ENCODE assay signal across 9 mouse cellular contexts in the genomic region with DNA sequence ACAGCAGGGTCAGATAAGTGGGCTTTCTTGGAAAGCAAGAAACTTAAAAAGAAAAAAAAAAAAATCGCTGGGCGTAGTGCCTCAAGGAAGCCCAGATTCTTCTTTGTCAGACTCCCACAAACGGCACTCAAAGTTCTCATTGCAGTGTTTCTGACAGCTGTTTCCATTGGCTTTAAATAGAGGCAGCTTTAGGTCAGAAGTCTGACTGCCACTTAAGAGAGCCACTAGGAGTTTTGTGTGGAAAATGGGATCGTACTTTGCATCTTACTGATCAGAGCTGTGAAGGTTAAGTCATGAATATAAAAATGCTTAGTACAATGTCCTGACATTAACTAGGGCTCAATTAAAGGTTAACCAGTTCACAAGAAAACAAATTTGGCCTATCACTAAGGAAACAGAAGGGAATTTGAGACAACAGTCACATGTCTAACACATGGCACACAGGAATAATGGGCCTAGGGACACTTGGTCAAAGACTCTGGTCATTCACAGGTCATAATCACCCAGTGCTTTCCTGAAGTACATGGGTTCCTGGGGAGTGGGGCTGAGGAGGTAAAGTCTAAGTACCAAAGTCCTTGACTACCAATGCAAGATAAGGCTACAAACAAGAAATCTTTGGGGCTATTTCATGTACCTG. TPM values are rescaled to one million over a fixed set of nuclear protein-coding genes. Genes with fewer than 3 reads are reported as not detected.
A peak's percentile ranks its signal among the peaks of the same experiment; 100 is the strongest.
DNase-seq lines count a peak whose midpoint lies in the region; ATAC-seq and TF ChIP-seq lines count a peak whose summit lies in the region.
"Had no signal": no experiment of that assay in that cellular context is flagged by ENCODE, and none has a peak within 500 bp of the region (broad histone marks: within the 10 kb centered on the region; RNA-seq: fewer than 3 reads in every experiment).

No protein-coding gene starts in this region.

- no peak overlapping the region for H3K4me3 ChIP-seq in liver, adult 2 months (ENCODE audit: insufficient read depth, low read depth, low read length)
- H3K4me3 ChIP-seq in liver, embryonic 12.5 days = no peak overlapping the region
- H3K4me3 ChIP-seq in heart, embryonic 13.5 days = no peak overlapping the region
- H3K4me3 ChIP-seq in stomach, embryonic 15.5 days (replicated peaks) = no peak overlapping the region

- no peaks in the 10 kb centered on the region for H3K9me3 ChIP-seq in liver, embryonic 12.5 days (replicated peaks)
- H3K9me3 ChIP-seq in heart, embryonic 13.5 days = no peaks in the 10 kb centered on the region
- H3K9me3 ChIP-seq in stomach, embryonic 15.5 days = no peaks in the 10 kb centered on the region

- ATAC-seq in liver, embryonic 12.5 days = no peak
- ATAC-seq in heart, embryonic 13.5 days (ENCODE audit: extremely low read depth, insufficient number of reproducible peaks, low FRiP score, low TSS enrichment) = no peak
- no peak for ATAC-seq in stomach, embryonic 15.5 days (ENCODE audit: insufficient read depth, low FRiP score, low read depth)
- no peak for ATAC-seq in megakaryocyte-erythroid progenitor cell, adult 5-6 weeks (replicated peaks; ENCODE audit: low FRiP score, low TSS enrichment, poor library complexity, severe bottlenecking)
- no peak for ATAC-seq in CD4-positive, CD25-positive, alpha-beta regulatory T cell, adult 4 months

- no peak for TF ChIP-seq CTCF in liver, adult 2 months (IDR thresholded peaks at IDR 0.05; ENCODE audit: low read depth, low read length)

- H3K4me1 ChIP-seq in liver, adult 2 months (ENCODE audit: control insufficient read depth, insufficient read depth, low read length) = peaks cover 60% of the 10 kb centered on the region
- peaks cover 75% of the 10 kb centered on the region for H3K4me1 ChIP-seq in liver, embryonic 12.5 days
- peaks cover 93% of the 10 kb centered on the region for H3K4me1 ChIP-seq in heart, embryonic 13.5 days
- peaks cover 59% of the 10 kb centered on the region for H3K4me1 ChIP-seq in stomach, embryonic 15.5 days

- TF ChIP-seq POLR2A in liver, adult 2 months (IDR thresholded peaks at IDR 0.05; ENCODE audit: extremely low read depth, insufficient read depth, low read length) = no peak

- H3K27ac ChIP-seq in liver, adult 2 months (replicated peaks; ENCODE audit: insufficient read depth, low read depth, low read length) = peak overlapping the region; percentile 68
- no peak overlapping the region for H3K27ac ChIP-seq in liver, embryonic 12.5 days
- peak overlapping the region; percentile 63 for H3K27ac ChIP-seq in heart, embryonic 13.5 days (replicated peaks)
- H3K27ac ChIP-seq in stomach, embryonic 15.5 days = peak overlapping the region; percentile 66

- H3K79me2 ChIP-seq in liver, adult 2 months (ENCODE audit: control insufficient read depth, insufficient read depth, low read length) = peaks cover 11% of the 10 kb centered on the region; the same call in 1 of the 2 replicates

- H3K27me3 ChIP-seq in liver, adult 2 months (ENCODE audit: control insufficient read depth, insufficient read depth, low read length) = no peaks in the 10 kb centered on the region
- no peaks in the 10 kb centered on the region for H3K27me3 ChIP-seq in liver, embryonic 12.5 days (replicated peaks)
- no peaks in the 10 kb centered on the region for H3K27me3 ChIP-seq in heart, embryonic 13.5 days (replicated peaks)
- no peaks in the 10 kb centered on the region for H3K27me3 ChIP-seq in stomach, embryonic 15.5 days (replicated peaks)

- no peak overlapping the region for H3K9ac ChIP-seq in liver, adult 2 months (ENCODE audit: low read depth, low read length)
- no peak overlapping the region for H3K9ac ChIP-seq in liver, embryonic 12.5 days
- peak overlapping the region; percentile 57 for H3K9ac ChIP-seq in heart, embryonic 13.5 days
- H3K9ac ChIP-seq in stomach, embryonic 15.5 days = no peak overlapping the region

- 0 out of 2 replicates have a peak, but pooled peaks cover 1% of the 10 kb centered on the region for H3K36me3 ChIP-seq in liver, adult 2 months (ENCODE audit: control insufficient read depth, insufficient read depth, low read length)
- peaks cover 40% of the 10 kb centered on the region for H3K36me3 ChIP-seq in liver, embryonic 12.5 days
- peaks cover 26% of the 10 kb centered on the region for H3K36me3 ChIP-seq in heart, embryonic 13.5 days
- H3K36me3 ChIP-seq in stomach, embryonic 15.5 days = no peaks in the 10 kb centered on the region

- peak; percentile 96 for DNase-seq in liver, adult 2 months (ENCODE audit: extremely low read depth, low read depth, low spot score)
- peak; percentile 24 for DNase-seq in kidney, postnatal 10 days
- no peak for DNase-seq in B cell, adult 2 months
- DNase-seq: cerebellum, adult 8-10 months had no signal

- no peak overlapping the region for H3K4me2 ChIP-seq in liver, embryonic 12.5 days
- H3K4me2 ChIP-seq in heart, embryonic 13.5 days = 0 out of 2 replicates have a peak overlapping the region, but pooled peaks have one; percentile 3
- H3K4me2 ChIP-seq in stomach, embryonic 15.5 days = no peak overlapping the region

- WGBS in liver, adult 2 months = 39% methylated on average over 4 of the region's 4 CpGs
- WGBS in liver, embryonic 12.5 days (ENCODE audit: insufficient replicate concordance) = 59% methylated on average over 4 of the region's 4 CpGs
- 36% methylated on average over 4 of the region's 4 CpGs for WGBS in heart, embryonic 13.5 days
- WGBS in stomach, embryonic 15.5 days = 45% methylated on average over 4 of the region's 4 CpGs

RNA-seq across cellular contexts. Expression of a gene that starts 19.6 kb away (rescaled TPM):
- 19.1 and 23.2 TPM in 2 replicates for total RNA-seq in liver, adult 2 months (2014; rRNA removed)
- 5.5 and 8.1 TPM in 2 replicates for polyA plus RNA-seq in liver, adult 2 months (2012; rRNA removed)
- 45.1 and 45.4 TPM in 2 replicates for polyA plus RNA-seq in liver, embryonic 12.5 days (2016; fragmentation: Nextera tagmentation; extraction: Ambion mirVana)
- polyA plus RNA-seq in heart, embryonic 13.5 days (2015; fragmentation: Nextera tagmentation; extraction: Ambion mirVana) = 61.7 and 64.4 TPM in 2 replicates
- 95.2 and 99.7 TPM in 2 replicates for polyA plus RNA-seq in stomach, embryonic 15.5 days (2015; fragmentation: Nextera tagmentation; extraction: Ambion mirVana)
- total RNA-seq in megakaryocyte-erythroid progenitor cell, adult 5-6 weeks (2014; fragmentation: Nextera tagmentation) = 76.3 and 85.2 TPM in 2 replicates
- 36.9 and 85.3 TPM in 2 replicates for total RNA-seq in megakaryocyte-erythroid progenitor cell, adult 5-6 weeks (2017)
- polyA plus RNA-seq in CD4-positive, CD25-positive, alpha-beta regulatory T cell, adult 4 months (2017; shearing (Covaris generic)) = 100 to 1,000 TPM; 183 to 238 TPM

Comparison
In these comparisons a context has a peak if more than half of its experiments do, and no peak if none do; other contexts are left out.
1. DNase-seq: peak in liver, adult 2 months (single experiment) and kidney, postnatal 10 days (single experiment); none in B cell, adult 2 months (0 of 2).